Mouse (Mus musculus) neural tube, embryonic 11.5 days (tissue): ENCODE data around the gene Arpin. TPM values are rescaled to one million over a fixed set of nuclear protein-coding genes. Genes with fewer than 3 reads are reported as not detected.

Experiments used
- ATAC-seq: fragments of 200-750 bp; cut with Nextera tagmentation; 2 replicates; pipeline ENCODE4 v1.8.0; 2017; ENCODE audit warnings: moderate number of reproducible peaks, mild to moderate bottlenecking, moderate TSS enrichment, moderate library complexity; ENCODE audit not compliant: insufficient read depth, low FRiP score, low TSS enrichment
- DNase-seq: peaks from one replicate; pipeline ENCODE4 v3.0.0-alpha.2; 2015; ENCODE audit warnings: low spot score
- H3K27ac ChIP-seq: fragments of 300-500 bp; sonication (generic); 2 replicates; pipeline ENCODE4 v1.5.1; 2014; ENCODE audit warnings: low read depth, mild to moderate bottlenecking, low read length
- H3K27me3 ChIP-seq: fragments of 300-500 bp; sonication (generic); 2 replicates; pipeline ENCODE4 v1.6.1; 2014; ENCODE audit warnings: mild to moderate bottlenecking, low read length, mixed read lengths; ENCODE audit not compliant: control insufficient read depth, insufficient read depth
- H3K36me3 ChIP-seq: fragments of 300-500 bp; sonication (generic); 2 replicates; pipeline ENCODE4 v1.6.1; 2014; ENCODE audit warnings: mild to moderate bottlenecking, low read length, moderate library complexity, mixed read lengths; ENCODE audit not compliant: control insufficient read depth, insufficient read depth
- H3K4me1 ChIP-seq: fragments of 300-500 bp; sonication (generic); 2 replicates; pipeline ENCODE4 v1.6.1; 2014; ENCODE audit warnings: low read length, mixed read lengths; ENCODE audit not compliant: control insufficient read depth, insufficient read depth
- H3K4me2 ChIP-seq: fragments of 300-500 bp; sonication (generic); 2 replicates; pipeline ENCODE4 v1.6.1; 2014; ENCODE audit warnings: low read depth, mild to moderate bottlenecking, moderate library complexity
- H3K4me3 ChIP-seq: fragments of 300-500 bp; sonication (generic); 2 replicates; pipeline ENCODE4 v1.5.1; 2014; ENCODE audit warnings: low read depth, low read length
- H3K9ac ChIP-seq: fragments of 300-500 bp; sonication (generic); 2 replicates; pipeline ENCODE4 v1.6.1; 2014; ENCODE audit warnings: mild to moderate bottlenecking, low read length
- H3K9me3 ChIP-seq: fragments of 300-500 bp; sonication (generic); 2 replicates; pipeline ENCODE4 v1.6.1; 2016; ENCODE audit warnings: low read length; ENCODE audit not compliant: control insufficient read depth
- WGBS: fragments of 180-500 bp; shearing (Covaris S2); extraction: QIAGEN DNeasy Blood & Tissue Kit; methylation state at CpG from one replicate; pipeline ENCODE4 v1.1.7; 2014; 5-methylcytosine and 5-hydroxymethylcytosine counted together
- microRNA-seq: library from miRNA; unstranded; fragments of <30 nt; microRNA quantifications from one replicate; pipeline ENCODE4, GENCODE M21; 2016
- polyA plus RNA-seq: library from polyadenylated mRNA; unstranded; fragments of >200 nt; fragmentation: Nextera tagmentation; extraction: Ambion mirVana; gene quantifications from 2 replicates; pipeline ENCODE4 v1.2.1, GENCODE M21; 2014

Arpin gene
- polyA plus RNA-seq, 1 experiment from 2014 or later: 20.8 TPM

- H3K36me3 ChIP-seq: peaks cover 4% of the 10 kb centered on the region; the same call in 1 of the 2 replicates
- H3K27me3 ChIP-seq: no peaks in the 10 kb centered on the region
- H3K4me2 ChIP-seq: no peak overlapping the region
- H3K9ac ChIP-seq: no peak overlapping the region
- WGBS: 91% methylated on average over 7 of the region's 7 CpGs
- no peak overlapping the region for H3K4me3 ChIP-seq
- H3K4me1 ChIP-seq: no peaks in the 10 kb centered on the region
- DNase-seq (no peak), ATAC-seq (no peak)
- no peaks in the 10 kb centered on the region for H3K9me3 ChIP-seq
- H3K27ac ChIP-seq: no peak overlapping the region
Measured at GRCm38 (mm10) chr7:79883613-79884334, 51.4 kb downstream of the Arpin start.

- no peak overlapping the region for H3K4me3 ChIP-seq
- 94% methylated on average over 6 of the region's 6 CpGs for WGBS
- H3K36me3 ChIP-seq: peaks cover 4% of the 10 kb centered on the region; the same call in 1 of the 2 replicates
- no peak overlapping the region for H3K27ac ChIP-seq
- DNase-seq: no peak
- no peaks in the 10 kb centered on the region for H3K4me1 ChIP-seq
- H3K9me3 ChIP-seq: no peaks in the 10 kb centered on the region
- H3K9ac ChIP-seq: no peak overlapping the region
- H3K4me2 ChIP-seq: no peak overlapping the region
- no peak for ATAC-seq
- H3K27me3 ChIP-seq: no peaks in the 10 kb centered on the region
Measured at GRCm38 (mm10) chr7:79881901-79882300, 53.3 kb downstream of the Arpin start.

GRCm38 (mm10) chr7:79880998-79881397, 54.2 kb downstream of the Arpin start:
- no peak overlapping the region for H3K4me3 ChIP-seq
- ATAC-seq (no peak), DNase-seq (no peak)
- WGBS: 37% methylated on average over 3 of the region's 3 CpGs
- peaks cover 4% of the 10 kb centered on the region; the same call in 1 of the 2 replicates for H3K36me3 ChIP-seq
- H3K27ac ChIP-seq: no peak overlapping the region
- H3K9me3 ChIP-seq: no peaks in the 10 kb centered on the region
- H3K4me1 ChIP-seq: no peaks in the 10 kb centered on the region
- no peaks in the 10 kb centered on the region for H3K27me3 ChIP-seq
- no peak overlapping the region for H3K9ac ChIP-seq
- H3K4me2 ChIP-seq: no peak overlapping the region

- H3K36me3 ChIP-seq: peaks cover 4% of the 10 kb centered on the region; the same call in 1 of the 2 replicates
- no peak for ATAC-seq
Measured at GRCm38 (mm10) chr7:79880033-79880432, 55.1 kb downstream of the Arpin start.

GRCm38 (mm10) chr7:79878455-79879025, 56.6 kb downstream of the Arpin start:
- no peak for DNase-seq
- 34% methylated on average over 2 of the region's 2 CpGs for WGBS

More at GRCm38 (mm10) chr7:79880033-79880432, 55.1 kb downstream of the Arpin start:
- no peak overlapping the region for H3K9ac ChIP-seq
- DNase-seq: no peak
- H3K4me2 ChIP-seq: no peak overlapping the region
- WGBS: 87% methylated on average over 6 of the region's 6 CpGs
- H3K4me3 ChIP-seq: no peak overlapping the region
- H3K27ac ChIP-seq: no peak overlapping the region
- no peaks in the 10 kb centered on the region for H3K27me3 ChIP-seq
- H3K4me1 ChIP-seq: no peaks in the 10 kb centered on the region
- H3K9me3 ChIP-seq: no peaks in the 10 kb centered on the region

More at GRCm38 (mm10) chr7:79878455-79879025, 56.6 kb downstream of the Arpin start:
- Histone ChIP-seq H3K27ac (no peak overlapping the region), H3K4me1 (no peaks in the 10 kb centered on the region), H3K4me2 (no peak overlapping the region), H3K27me3 (no peaks in the 10 kb centered on the region), H3K4me3 (no peak overlapping the region), H3K36me3 (peaks cover 4% of the 10 kb centered on the region; the same call in 1 of the 2 replicates), H3K9ac (no peak overlapping the region), H3K9me3 (no peaks in the 10 kb centered on the region)
- ATAC-seq: no peak

Small RNA genes lying within 50 kb of the gene (microRNA-seq; reads per million reads assigned to microRNA genes)
- not detected for gene Gm24541

Other genes with a start within 250 kb of the Arpin start
- 5.0 and 5.2 TPM in 2 replicates for gene Kif7, start 219.6 kb downstream of the Arpin start, polyA plus RNA-seq
- gene Plin1, start 202.5 kb downstream of the Arpin start, polyA plus RNA-seq: 0.15 TPM in 1 of 2 replicates, not detected in the other
- gene Pex11a, start 192.2 kb downstream of the Arpin start, polyA plus RNA-seq: 8.2 and 9.9 TPM in 2 replicates
- 0.09 and 0.45 TPM in 2 replicates for gene Wdr93, start 192.2 kb downstream of the Arpin start, polyA plus RNA-seq
- not detected in 2 replicates for gene Mesp1, start 141.6 kb downstream of the Arpin start, polyA plus RNA-seq
- 0.20 and 0.76 TPM in 2 replicates for gene Mesp2, start 124.6 kb downstream of the Arpin start, polyA plus RNA-seq
- gene Anpep, start 74.3 kb downstream of the Arpin start, polyA plus RNA-seq: 7.1 and 7.9 TPM in 2 replicates
- gene Ap3s2, start 14.7 kb downstream of the Arpin start, polyA plus RNA-seq: 53.2 and 54.0 TPM in 2 replicates
- 21.9 and 24.8 TPM in 2 replicates for gene Zfp710, start 89.5 kb upstream of the Arpin start, polyA plus RNA-seq
- gene Idh2, start 180.0 kb upstream of the Arpin start, polyA plus RNA-seq: 371 and 381 TPM in 2 replicates